In the genomic region with DNA sequence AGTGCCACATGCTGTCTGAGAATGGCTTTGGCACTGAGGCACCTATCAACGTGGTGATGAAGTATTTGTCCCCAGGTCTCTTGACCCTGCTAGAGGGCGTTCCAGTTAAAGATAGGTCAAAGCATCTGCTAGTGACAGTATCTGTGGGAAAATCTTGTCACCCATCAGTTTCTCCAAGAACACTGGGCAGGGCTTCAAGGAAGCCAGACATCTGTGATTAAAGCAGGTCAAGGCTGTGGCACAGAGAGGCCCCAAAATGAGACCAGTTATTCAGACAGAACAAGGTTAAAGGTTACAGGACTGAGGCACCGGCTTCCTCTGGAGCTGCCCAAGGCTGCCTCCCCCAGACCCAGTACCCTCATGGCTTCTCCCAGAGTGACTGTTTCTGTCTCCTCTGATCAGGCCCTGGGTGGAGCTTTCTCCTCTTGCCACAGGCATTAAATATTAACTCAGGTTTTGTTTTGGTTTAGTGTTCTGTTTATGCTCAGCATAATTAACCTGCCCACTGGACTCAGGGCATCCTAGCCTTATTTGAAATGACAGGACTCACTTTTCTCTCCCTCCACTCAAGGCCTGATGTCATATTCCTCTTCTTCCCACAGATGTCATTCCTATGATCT, we compare ENCODE assay signal across 18 mouse cellular contexts.
DNase-seq lines count a peak whose midpoint lies in the region; ATAC-seq and TF ChIP-seq lines count a peak whose summit lies in the region.
"Had no signal": no experiment of that assay in that cellular context is flagged by ENCODE, and none has a peak within 500 bp of the region (broad histone marks: within the 10 kb centered on the region; RNA-seq: fewer than 3 reads in every experiment).

No protein-coding gene starts in this region.

- peak; percentile 72 for ATAC-seq in Patski
- ATAC-seq: forebrain, postnatal 0 days; hindbrain, postnatal 0 days; lung, postnatal 0 days; midbrain, embryonic 15.5 days had no signal

- in situ Hi-C loops in Patski (cut with MboI; ENCODE audit: low pct_unique_long_range_greater_than_20kb): loop anchor here (10.0 kb wide), 1 partner anchor 624 kb away; no protein-coding TSS in a partner anchor

- peak; percentile 66 for DNase-seq in heart, adult 11 months
- no peak for DNase-seq in heart, postnatal 4 days
- no peak for DNase-seq in Patski (ENCODE audit: low read depth, low spot score)
- peak; percentile 76 to 86 for DNase-seq in kidney, adult 8-10 months
- DNase-seq in kidney, postnatal 14 days: peak; percentile 69
- no peak for DNase-seq in gastrocnemius, adult 8-10 months (ENCODE audit: low spot score in 2 of 2)
- no peak for DNase-seq in gastrocnemius, postnatal 25 days
- DNase-seq: cerebellum, adult 11-12 months; cerebellum, postnatal 25 days; forebrain, postnatal 0 days; heart, postnatal 36 days; right cerebral cortex, postnatal 25 days; thymus, postnatal 36 days had no signal

- TF ChIP-seq CTCF in Patski (IDR thresholded peaks at IDR 0.05): no peak

- CTCF ChIA-PET in Patski (lab: Charles Lee): interaction anchor here (0.7 to 2.5 kb wide), 4 partner anchors 8 to 506 kb away, joined by 3 to 7 read pairs (median 4); no protein-coding TSS in a partner anchor

- H3K27me3 ChIP-seq in Patski: no peaks in the 10 kb centered on the region
- H3K27me3 ChIP-seq: limb, embryonic 15.5 days; liver, embryonic 15.5 days; midbrain, embryonic 15.5 days had no signal

- POLR2A ChIA-PET in Patski (lab: Charles Lee): no interaction called here

Comparison
In these comparisons a context has a peak if more than half of its experiments do, and no peak if none do; other contexts are left out.
1. DNase-seq: peak in heart, adult 11 months (single experiment), kidney, adult 8-10 months (2 of 2) and kidney, postnatal 14 days (single experiment); none in heart, postnatal 4 days (single experiment), Patski (single experiment), gastrocnemius, adult 8-10 months (0 of 2) and gastrocnemius, postnatal 25 days (single experiment).